Mouse (Mus musculus) olfactory bulb, adult 2 months (tissue): ENCODE measurements at regions not wholly inside any gene's neighbourhood (a gene's known extent, or its start where the extent isn't known, plus 50 kb on each side); places are given as distances from the start of the nearest gene placed in this dataset.

Experiments used
- H3K27ac ChIP-seq: fragments of 200-500 bp; 2 replicates; pipeline ENCODE4 v1.5.1; 2012; ENCODE audit warnings: low read depth, low read length; ENCODE audit not compliant: insufficient read depth
- H3K4me1 ChIP-seq: fragments of 200-500 bp; 2 replicates; pipeline ENCODE4 v1.6.1; 2012; ENCODE audit warnings: low read length; ENCODE audit not compliant: control insufficient read depth, insufficient read depth
- H3K4me3 ChIP-seq: fragments of 200-500 bp; 2 replicates; pipeline ENCODE4 v1.5.1; 2012; ENCODE audit warnings: mild to moderate bottlenecking, low read depth, low read length, moderate library complexity; ENCODE audit not compliant: insufficient read depth
- CTCF ChIP-seq: fragments of 200-500 bp; IDR thresholded peaks from 2 replicates; pipeline ENCODE4 v1.5.1; 2012; ENCODE audit warnings: low read depth, mild to moderate bottlenecking, low read length, moderate library complexity; ENCODE audit not compliant: insufficient read depth
- POLR2A ChIP-seq: fragments of 200-500 bp; IDR thresholded peaks from 2 replicates; pipeline ENCODE4 v1.6.1; 2012; ENCODE audit warnings: mild to moderate bottlenecking, low read depth, low read length, moderate library complexity; ENCODE audit not compliant: insufficient read depth
- WGBS: fragments of 180-500 bp; shearing (Covaris S2); methylation state at CpG from one replicate; pipeline ENCODE4 v1.1.7; 2018; 5-methylcytosine and 5-hydroxymethylcytosine counted together

- no peak overlapping the region for H3K4me3 ChIP-seq
- H3K27ac ChIP-seq, result no peak overlapping the region
- H3K4me1 ChIP-seq, result 0 out of 2 replicates have a peak, but pooled peaks cover 2% of the 10 kb centered on the region
- TF ChIP-seq POLR2A (no peak), CTCF (no peak)
- WGBS, result 95% methylated on average over 5 of the region's 5 CpGs
Measured at GRCm38 (mm10) chr10:119035863-119036262, 165.9 kb upstream of the Dyrk2 start.

DNA sequence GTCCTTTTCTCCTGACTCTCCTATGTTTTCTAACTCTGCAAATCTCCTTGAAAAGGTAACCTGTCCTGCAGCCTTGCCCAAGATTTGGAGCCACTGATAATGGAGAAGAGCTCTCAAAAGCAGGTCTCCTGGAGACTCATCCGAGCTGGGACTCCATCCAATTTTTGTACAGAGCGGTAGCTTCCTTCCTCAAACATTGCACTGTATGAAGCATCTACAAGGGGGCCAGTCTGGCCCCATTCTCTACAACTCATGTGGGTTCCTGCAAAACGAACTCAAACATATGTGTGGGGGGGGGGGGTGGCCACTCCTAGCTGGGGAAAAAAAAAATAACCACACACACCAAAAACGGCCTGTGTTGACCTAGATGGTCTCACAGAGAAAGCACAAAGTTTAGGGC lies 164.4 kb upstream of the Dyrk2 start:
- TF ChIP-seq CTCF (no peak), POLR2A (no peak)
- Histone ChIP-seq H3K4me1 (no peaks in the 10 kb centered on the region), H3K27ac (no peak overlapping the region), H3K4me3 (no peak overlapping the region)
- whole genome bisulfite sequencing, result 75% methylated on average over 4 of the region's 4 CpGs

DNA sequence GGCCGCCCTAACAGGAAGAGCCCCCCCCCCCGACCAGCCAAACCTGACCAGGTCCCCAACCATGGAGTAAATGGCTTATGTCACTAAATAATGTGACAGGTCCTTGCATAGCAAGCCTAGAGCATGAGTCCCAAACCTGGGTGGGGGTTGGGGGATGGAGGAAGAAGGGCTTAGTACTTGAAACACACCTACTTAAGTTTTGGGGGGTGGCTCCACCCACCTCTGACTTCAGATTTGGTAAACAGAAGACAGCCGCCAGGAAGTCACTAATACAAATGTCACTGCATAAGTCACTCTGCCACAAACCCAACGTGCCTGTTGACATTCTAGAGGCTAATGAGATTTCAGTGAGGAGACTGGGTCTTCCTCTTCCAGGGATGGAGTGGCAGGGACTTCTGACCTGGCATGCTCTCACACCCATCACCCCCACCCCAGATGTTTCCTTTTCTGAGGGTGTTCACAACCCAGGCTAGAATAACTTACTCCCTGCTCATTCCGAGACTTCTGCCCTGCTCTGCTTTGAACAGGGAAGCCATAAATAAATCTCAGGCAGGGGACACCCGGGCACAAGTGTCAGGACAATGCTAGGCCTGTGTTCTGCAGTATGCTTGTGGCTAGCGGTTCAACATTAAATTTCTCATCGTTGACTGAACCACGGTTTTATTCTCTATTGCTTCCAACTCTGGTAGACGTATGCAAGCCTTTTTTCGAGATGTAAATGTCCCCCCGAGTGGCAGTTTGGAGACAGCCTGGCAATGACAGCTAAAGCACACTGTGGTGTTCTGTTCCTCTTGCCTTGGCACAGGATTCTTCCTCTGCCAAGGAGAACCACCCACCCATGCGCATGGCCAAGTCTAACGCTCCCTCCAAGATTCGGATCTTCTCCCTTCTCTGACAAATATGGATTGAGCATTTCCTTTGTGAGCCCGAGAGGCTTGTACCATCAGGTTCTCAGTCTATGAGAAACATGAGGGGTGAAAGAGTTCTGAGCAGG lies 161.6 kb upstream of the Dyrk2 start:
- TF ChIP-seq POLR2A (no peak), CTCF (no peak)
- 61% methylated on average over 16 of the region's 16 CpGs for WGBS
- Histone ChIP-seq H3K4me3 (no peak overlapping the region), H3K27ac (no peak overlapping the region), H3K4me1 (peaks cover 6% of the 10 kb centered on the region)

DNA sequence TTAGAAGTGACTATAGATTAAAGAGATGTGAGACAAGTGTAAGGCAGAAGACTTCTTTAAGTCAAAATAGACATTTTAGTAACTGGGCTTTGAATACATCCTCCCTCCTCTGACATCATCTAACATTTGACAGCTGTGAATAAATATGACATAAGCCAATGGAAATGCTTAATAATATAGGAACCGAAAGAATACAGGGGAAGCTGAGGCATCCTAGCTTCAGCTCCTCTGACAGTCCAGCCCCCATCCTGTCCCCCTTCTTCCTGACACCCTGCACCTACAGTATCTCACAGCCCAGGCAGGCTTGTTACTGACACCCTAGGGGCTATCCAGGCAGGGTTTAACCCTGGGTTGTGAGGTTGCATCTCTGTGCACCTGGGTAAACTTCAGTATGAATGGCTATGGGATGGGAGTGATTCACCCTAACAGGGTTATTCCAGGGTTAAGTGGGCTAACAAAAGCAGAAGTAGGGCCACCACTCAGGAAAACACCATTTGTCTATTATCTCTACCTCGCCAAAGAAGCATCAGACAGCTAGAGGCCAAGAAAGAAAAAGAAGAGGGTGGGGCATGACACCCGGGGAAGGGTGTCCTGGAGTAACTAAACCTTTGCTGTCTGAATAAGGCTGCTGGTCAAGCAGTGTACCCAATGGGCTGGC lies 158.6 kb upstream of the Dyrk2 start:
- 95% methylated on average over 3 of the region's 3 CpGs for WGBS
- Histone ChIP-seq H3K4me3 (no peak overlapping the region), H3K4me1 (peaks cover 6% of the 10 kb centered on the region), H3K27ac (no peak overlapping the region)
- TF ChIP-seq CTCF, result no peak
- TF ChIP-seq POLR2A, result no peak

DNA sequence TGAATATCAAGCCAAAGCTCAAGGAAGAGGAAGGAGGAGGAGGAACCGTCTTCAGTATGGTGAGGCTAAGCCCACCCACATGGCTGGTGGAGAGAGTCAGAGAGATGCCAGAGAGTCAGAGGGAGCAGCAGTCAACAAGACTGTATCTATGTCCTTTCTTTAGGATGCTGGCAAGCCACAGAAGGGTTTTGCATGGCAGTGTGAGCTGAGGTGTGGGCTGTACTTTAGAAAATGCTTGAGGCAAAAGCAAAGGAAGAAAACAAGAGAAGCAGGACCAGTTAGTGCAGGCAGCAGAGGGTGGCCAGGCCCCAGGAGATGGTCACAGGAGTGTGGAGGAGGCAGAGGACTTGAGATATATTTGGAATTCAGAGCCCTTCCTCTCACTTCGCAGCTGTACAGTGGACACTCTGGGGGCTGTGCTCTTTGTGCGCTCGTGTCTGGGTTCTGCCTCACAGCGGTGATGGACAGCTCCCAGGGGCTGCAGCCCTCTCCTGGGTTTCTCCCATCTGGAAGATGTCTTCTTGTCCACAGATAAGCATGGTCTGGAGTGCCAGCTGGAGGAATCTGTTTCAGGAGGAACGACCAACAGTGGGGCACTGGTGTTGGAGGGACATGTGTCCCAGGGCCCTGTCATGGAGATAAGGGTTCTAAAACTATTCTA lies 157.4 kb upstream of the Dyrk2 start:
- TF ChIP-seq CTCF, result no peak
- TF ChIP-seq POLR2A, result no peak
- WGBS, result 61% methylated on average over 6 of the region's 6 CpGs
- Histone ChIP-seq H3K4me3 (no peak overlapping the region), H3K4me1 (peaks cover 6% of the 10 kb centered on the region), H3K27ac (no peak overlapping the region)

GRCm38 (mm10) chr10:119026291-119026690 lies 156.3 kb upstream of the Dyrk2 start:
- TF ChIP-seq POLR2A (no peak), CTCF (no peak)
- peaks cover 6% of the 10 kb centered on the region for H3K4me1 ChIP-seq
- WGBS, result 67% methylated on average over 4 of the region's 4 CpGs
- H3K27ac ChIP-seq, result no peak overlapping the region
- no peak overlapping the region for H3K4me3 ChIP-seq

GRCm38 (mm10) chr10:119024425-119024824 lies 154.4 kb upstream of the Dyrk2 start:
- 87% methylated on average over 9 of the region's 9 CpGs for WGBS
- Histone ChIP-seq H3K4me3 (no peak overlapping the region), H3K27ac (no peak overlapping the region), H3K4me1 (peaks cover 6% of the 10 kb centered on the region)
- TF ChIP-seq POLR2A (no peak), CTCF (no peak)

- TF ChIP-seq POLR2A (no peak), CTCF (no peak)
- H3K27ac ChIP-seq, result no peak overlapping the region
- no peaks in the 10 kb centered on the region for H3K4me1 ChIP-seq
- WGBS, result 96% methylated on average over 10 of the region's 10 CpGs
- no peak overlapping the region for H3K4me3 ChIP-seq
Measured at GRCm38 (mm10) chr10:119019082-119019481, 149.1 kb upstream of the Dyrk2 start.

DNA sequence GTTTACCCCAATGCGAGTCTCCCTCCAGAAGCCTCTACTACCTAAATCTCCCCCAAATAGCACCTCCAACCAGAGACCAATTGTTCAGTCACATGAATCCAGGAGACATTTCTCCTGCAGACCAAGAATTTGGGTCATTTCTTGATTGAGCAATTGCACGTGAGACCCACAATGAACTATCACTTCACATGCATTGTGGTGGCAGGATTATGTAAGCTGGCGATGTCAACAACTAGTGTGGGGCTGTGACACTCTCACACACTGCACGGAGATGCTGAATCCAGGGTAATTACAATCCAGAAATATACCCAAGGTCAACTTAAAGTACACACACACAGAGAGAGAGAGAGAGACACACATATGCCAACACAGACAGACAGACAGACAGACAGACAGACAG lies 148.5 kb upstream of the Dyrk2 start:
- peaks cover 1% of the 10 kb centered on the region; the same call in 1 of the 2 replicates for H3K4me1 ChIP-seq
- no peak overlapping the region for H3K27ac ChIP-seq
- no peak overlapping the region for H3K4me3 ChIP-seq
- no peak for TF ChIP-seq POLR2A
- TF ChIP-seq CTCF, result no peak
- 87% methylated on average over 4 of the region's 4 CpGs for whole genome bisulfite sequencing
